Mouse (Mus musculus): ENCODE data around the gene Ppm1h. TPM values are rescaled to one million over a fixed set of nuclear protein-coding genes. Genes with fewer than 3 reads are reported as not detected.
A peak's percentile ranks its signal among the peaks of the same experiment; 100 is the strongest.

The Ppm1h gene
- polyA plus RNA-seq, 1 experiment = 13.4 TPM

DNA sequence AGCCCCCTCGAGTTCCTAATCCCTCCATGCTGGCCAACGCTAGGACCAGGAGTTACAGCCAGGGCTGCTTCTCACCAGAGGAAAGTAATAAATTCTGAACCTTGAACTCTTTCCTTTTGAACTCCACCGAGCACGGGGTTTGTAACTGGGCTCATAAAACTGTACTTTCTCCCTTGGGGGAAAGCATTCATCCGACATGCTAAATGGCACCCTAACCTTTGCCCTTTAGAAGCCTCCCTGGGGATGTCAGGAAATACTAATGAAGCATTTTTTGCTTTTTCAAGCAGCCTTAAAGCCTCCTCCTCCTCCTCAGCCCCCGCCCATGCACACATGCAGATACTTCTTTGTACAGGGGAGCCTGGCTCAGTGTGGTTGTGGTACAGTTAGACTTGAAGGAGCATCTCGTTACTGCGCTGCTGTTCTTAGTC is 232.2 kb downstream of the Ppm1h start:
- TF ChIP-seq CTCF (IDR thresholded peaks at IDR 0.05; ENCODE audit: borderline replicate concordance, extremely low read depth, insufficient read depth, insufficient read length) (no peak), POLR2A (IDR thresholded peaks at IDR 0.05; ENCODE audit: borderline replicate concordance, extremely low read depth, insufficient read depth, insufficient read length, poor library complexity, severe bottlenecking) (no peak)
- DNase-seq (ENCODE audit: low read depth) = no peak

DNA sequence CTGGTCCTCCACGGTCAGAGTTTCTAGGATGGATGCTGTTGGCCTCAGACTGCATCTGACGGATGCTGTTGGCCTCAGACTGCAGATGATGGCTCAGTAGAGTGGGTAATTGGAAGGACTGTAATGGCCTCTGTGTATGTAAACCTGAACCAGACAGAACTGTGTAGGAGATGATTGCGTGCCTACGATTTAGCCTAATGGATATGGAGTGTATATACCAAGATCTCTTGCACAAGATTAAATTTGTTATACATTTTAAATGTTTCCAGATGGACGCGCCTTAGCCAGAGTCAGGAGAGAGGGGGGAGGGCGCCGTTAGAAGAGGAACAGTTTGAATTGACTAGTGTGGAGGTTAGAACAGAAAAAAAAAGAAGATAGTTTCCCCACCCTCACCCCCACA is 233.1 kb downstream of the Ppm1h start:
- no peak for DNase-seq (ENCODE audit: low read depth)
- TF ChIP-seq POLR2A (IDR thresholded peaks at IDR 0.05; ENCODE audit: borderline replicate concordance, extremely low read depth, insufficient read depth, insufficient read length, poor library complexity, severe bottlenecking) (no peak), CTCF (IDR thresholded peaks at IDR 0.05; ENCODE audit: borderline replicate concordance, extremely low read depth, insufficient read depth, insufficient read length) (no peak)

DNA sequence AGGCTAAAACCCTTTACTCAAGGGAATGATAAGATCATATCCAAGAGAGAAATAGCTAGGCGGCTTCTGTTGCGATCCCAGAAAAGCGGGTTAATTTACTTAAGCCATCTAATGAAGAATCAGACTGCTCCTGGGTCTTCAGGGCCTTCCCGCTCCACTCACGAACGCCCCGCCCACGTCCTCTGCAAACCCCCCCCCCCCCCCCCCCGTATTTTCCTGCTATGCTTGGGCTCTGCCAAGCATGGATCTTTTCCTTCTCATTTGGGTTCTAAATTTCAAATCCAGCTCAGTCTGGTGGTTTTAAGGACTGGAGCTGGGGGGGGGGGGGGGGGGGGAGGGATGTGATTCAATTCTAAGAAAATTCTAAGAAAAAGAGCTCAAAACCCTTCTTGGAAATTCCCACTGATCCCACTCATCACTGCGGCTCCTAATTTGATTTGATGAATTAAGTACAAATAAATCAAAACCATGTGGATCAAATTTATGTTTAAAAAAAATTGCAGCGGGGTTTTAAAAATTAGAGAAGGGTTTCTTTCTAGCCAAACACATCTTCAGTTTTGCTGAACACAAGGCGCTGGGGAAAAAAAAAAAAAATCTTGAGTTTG is 233.6 kb downstream of the Ppm1h start:
- TF ChIP-seq POLR2A (IDR thresholded peaks at IDR 0.05; ENCODE audit: borderline replicate concordance, extremely low read depth, insufficient read depth, insufficient read length, poor library complexity, severe bottlenecking) = no peak
- no peak for TF ChIP-seq CTCF (IDR thresholded peaks at IDR 0.05; ENCODE audit: borderline replicate concordance, extremely low read depth, insufficient read depth, insufficient read length)
- DNase-seq (ENCODE audit: low read depth) = no peak

DNA sequence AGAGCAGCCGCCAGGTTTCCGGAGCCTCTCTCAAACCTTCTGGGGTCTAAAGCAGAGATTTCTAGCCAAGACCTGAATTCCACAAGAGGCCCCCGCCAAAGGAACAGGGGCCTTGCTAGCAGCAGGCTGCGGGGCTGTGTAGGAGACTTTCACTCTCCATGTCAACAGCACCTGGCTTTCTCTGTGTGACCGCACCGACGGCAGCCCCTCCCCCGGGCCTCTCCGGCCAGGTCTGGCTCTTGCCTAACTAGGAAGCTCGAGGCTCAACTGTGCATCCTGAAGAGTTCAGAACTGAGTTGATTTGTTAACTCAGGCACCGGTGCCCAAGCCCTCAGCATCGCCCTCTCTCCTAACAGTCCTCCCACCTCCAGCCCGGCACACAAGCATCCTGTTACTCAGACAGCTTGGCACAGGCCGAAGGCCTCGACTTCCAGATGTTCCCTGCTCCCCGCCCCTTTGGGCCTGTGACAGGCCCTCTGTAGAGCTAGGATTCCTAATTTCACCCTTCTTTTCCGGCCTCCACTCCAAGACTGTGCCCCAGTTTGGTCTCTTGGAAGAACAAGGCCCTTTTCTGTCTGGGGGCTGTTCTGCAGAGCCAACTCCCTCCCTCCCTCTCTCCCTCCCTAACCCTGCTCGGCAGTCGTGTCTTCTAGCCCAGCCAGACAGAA is 234.3 kb downstream of the Ppm1h start:
- peak; percentile 81 for DNase-seq (ENCODE audit: low read depth)
- TF ChIP-seq POLR2A (IDR thresholded peaks at IDR 0.05; ENCODE audit: borderline replicate concordance, extremely low read depth, insufficient read depth, insufficient read length, poor library complexity, severe bottlenecking) (no peak), CTCF (IDR thresholded peaks at IDR 0.05; ENCODE audit: borderline replicate concordance, extremely low read depth, insufficient read depth, insufficient read length) (no peak)

DNA sequence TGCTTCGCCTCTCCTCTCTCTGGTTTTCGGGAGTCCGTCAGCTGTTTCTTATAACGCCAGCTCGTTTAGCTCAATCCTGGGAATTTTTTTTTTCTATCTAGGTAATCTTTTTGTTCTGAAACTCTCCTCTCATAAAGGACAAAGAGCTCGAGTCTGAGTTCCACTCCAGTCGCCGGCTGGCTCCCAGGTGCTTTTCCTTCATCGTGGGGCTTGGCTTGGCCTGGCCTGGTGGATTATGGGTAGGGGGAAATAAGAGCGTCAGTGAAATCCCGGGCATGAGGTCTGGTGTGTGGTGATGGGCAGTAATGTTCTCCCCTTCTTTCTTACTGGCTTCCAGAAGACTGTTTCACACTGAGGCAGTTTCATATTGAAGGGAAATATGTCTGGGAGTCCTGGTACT is 234.8 kb downstream of the Ppm1h start:
- TF ChIP-seq CTCF (IDR thresholded peaks at IDR 0.05; ENCODE audit: borderline replicate concordance, extremely low read depth, insufficient read depth, insufficient read length) (no peak), POLR2A (IDR thresholded peaks at IDR 0.05; ENCODE audit: borderline replicate concordance, extremely low read depth, insufficient read depth, insufficient read length, poor library complexity, severe bottlenecking) (no peak)
- DNase-seq (ENCODE audit: low read depth) = no peak

DNA sequence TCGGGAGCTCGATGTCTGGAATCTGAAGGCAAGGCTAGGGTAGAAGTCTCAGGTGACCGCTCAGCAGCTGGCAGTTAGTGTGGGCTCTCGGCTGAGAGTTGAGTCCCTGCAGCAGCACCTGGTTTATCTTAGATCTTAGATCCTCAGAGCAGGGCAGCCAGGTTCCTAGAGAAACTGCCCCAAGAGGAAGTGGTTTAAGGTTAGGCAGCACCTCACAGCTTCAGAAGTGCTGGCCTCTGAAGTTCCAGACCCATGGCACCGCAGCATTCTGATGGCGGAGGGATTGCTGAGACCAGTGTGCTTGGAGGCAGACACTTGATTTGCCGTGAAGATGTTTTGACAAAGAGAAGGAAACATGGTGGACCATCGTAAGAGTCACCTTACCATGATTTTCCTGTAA is 237.3 kb downstream of the Ppm1h start:
- TF ChIP-seq CTCF (IDR thresholded peaks at IDR 0.05; ENCODE audit: borderline replicate concordance, extremely low read depth, insufficient read depth, insufficient read length) = no peak
- TF ChIP-seq POLR2A (IDR thresholded peaks at IDR 0.05; ENCODE audit: borderline replicate concordance, extremely low read depth, insufficient read depth, insufficient read length, poor library complexity, severe bottlenecking) = no peak

DNA sequence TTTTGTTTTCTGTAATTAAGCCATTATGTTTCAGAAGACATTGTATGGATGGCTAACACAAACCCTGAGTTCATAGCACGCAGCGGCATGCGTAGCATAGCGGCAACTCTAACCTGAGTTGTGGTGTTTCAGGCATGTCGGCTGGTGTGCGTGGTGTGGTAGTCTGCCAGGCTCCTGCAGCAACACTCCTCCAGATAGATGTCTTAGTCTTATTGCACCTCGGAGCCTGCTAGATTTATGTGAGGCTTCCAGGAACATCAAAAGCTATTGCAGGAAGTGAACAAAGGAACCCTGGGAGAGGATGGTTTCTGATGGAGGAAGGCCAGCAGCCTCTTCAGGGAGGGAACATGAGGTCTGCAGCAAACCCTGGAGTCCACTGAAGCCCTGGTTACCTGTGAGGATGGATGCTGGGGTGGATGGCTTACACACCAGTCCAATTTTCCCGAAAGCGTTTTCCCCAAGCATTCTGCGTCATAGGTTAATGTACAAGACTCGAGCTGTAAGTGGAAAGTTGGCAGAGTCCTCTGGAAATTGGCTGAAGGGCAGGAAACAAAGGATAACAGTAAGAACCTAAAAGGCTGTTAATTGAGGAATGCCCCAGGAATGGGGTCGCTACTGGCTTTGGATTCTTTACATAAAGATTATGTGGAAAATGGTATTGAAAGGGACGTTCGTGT is 239.2 kb downstream of the Ppm1h start:
- TF ChIP-seq CTCF (IDR thresholded peaks at IDR 0.05; ENCODE audit: borderline replicate concordance, extremely low read depth, insufficient read depth, insufficient read length) (no peak), POLR2A (IDR thresholded peaks at IDR 0.05; ENCODE audit: borderline replicate concordance, extremely low read depth, insufficient read depth, insufficient read length, poor library complexity, severe bottlenecking) (no peak)
- no peak for DNase-seq (ENCODE audit: low read depth)

More for the DNA sequence above, 237.3 kb downstream of the Ppm1h start:
- no peak for DNase-seq (ENCODE audit: low read depth)

DNA sequence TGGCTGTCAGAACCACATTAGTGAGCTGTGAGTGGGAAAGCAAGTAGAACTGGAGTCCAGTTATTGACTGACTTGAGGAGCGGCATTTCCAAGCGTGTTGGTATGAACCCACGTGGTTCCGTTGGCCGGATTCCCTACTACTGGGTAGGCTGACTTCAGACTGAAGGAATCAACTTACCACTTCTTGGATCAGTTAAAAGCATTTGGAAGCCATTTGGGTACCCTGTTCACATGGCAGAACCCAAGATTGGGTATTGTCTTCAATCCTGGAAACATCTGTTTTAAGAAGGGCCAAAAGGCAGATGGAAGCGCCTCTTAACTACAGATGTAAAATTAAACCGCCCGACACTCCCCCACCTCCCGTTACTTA is 239.7 kb downstream of the Ppm1h start:
- no peak for DNase-seq (ENCODE audit: low read depth)
- TF ChIP-seq CTCF (IDR thresholded peaks at IDR 0.05; ENCODE audit: borderline replicate concordance, extremely low read depth, insufficient read depth, insufficient read length) (no peak), POLR2A (IDR thresholded peaks at IDR 0.05; ENCODE audit: borderline replicate concordance, extremely low read depth, insufficient read depth, insufficient read length, poor library complexity, severe bottlenecking) (no peak)

DNA sequence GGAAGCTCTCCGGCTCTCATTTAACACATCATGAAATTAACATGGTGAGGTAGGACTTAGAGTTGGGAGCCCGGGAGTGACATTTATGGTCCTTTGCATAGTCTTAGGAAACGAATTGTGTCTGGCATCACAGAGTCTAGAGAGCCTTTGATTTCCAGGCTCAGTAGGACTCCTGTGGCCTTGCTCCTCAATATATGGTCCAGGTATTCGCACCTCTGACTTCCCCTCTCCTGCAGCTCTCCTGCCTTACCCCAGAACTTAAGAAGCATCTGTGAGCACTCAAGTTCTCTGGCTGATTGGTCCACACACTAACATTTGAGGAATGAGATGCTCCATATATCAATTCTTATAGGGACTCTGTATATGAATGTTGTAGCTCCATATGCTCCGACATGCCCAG is 240.2 kb downstream of the Ppm1h start:
- TF ChIP-seq CTCF (IDR thresholded peaks at IDR 0.05; ENCODE audit: borderline replicate concordance, extremely low read depth, insufficient read depth, insufficient read length) (no peak), POLR2A (IDR thresholded peaks at IDR 0.05; ENCODE audit: borderline replicate concordance, extremely low read depth, insufficient read depth, insufficient read length, poor library complexity, severe bottlenecking) (no peak)

DNA sequence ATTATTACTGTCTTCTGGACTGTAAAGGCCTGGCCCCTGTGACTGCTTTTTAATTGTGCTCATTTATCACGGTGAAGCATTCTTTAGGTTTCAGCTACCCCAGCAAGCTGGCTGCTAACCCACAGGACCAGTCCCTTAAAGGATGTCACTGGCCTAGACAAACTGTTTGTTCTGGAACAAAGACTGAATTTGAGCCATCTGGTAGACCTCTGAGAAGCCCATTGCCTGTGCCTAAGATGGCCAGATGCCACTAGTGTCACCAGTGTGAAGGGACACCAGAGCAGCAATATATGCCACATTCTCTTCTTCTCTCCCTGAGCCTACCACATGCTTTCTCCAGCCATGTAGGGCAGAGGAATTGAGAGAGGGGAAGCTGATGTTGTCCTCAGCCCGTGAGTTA is 240.9 kb downstream of the Ppm1h start:
- TF ChIP-seq POLR2A (IDR thresholded peaks at IDR 0.05; ENCODE audit: borderline replicate concordance, extremely low read depth, insufficient read depth, insufficient read length, poor library complexity, severe bottlenecking) (no peak), CTCF (IDR thresholded peaks at IDR 0.05; ENCODE audit: borderline replicate concordance, extremely low read depth, insufficient read depth, insufficient read length) (no peak)

More for the DNA sequence above, 240.2 kb downstream of the Ppm1h start:
- DNase-seq (ENCODE audit: low read depth) = no peak

DNA sequence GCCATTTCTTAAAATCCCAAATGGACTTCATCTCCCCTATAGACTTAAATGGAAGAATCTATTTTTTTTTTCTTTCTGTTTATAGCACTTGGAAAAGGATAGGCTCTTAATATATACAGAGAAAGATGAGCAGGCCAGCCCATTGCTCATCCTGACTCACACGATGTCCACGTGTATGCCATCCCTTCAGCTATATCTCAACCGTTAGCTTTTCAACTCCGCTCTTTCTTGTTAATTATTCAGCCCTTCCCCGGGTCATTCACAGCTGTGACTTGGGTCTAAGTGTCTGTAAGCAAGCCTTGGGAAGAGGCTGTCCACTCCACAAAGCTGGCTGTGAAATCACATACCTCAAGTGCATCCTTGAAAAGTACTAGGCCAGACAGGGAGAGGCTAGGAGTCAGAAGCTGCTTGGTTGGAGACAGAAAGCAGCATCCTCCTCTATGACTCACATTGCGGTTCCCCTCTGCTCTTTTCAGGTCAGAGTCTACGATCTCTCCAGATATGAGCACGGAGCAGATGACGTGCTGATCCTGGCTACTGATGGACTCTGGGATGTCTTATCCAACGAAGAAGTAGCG is 241.7 kb downstream of the Ppm1h start:
- DNase-seq (ENCODE audit: low read depth) = no peak
- TF ChIP-seq CTCF (IDR thresholded peaks at IDR 0.05; ENCODE audit: borderline replicate concordance, extremely low read depth, insufficient read depth, insufficient read length) = no peak
- TF ChIP-seq POLR2A (IDR thresholded peaks at IDR 0.05; ENCODE audit: borderline replicate concordance, extremely low read depth, insufficient read depth, insufficient read length, poor library complexity, severe bottlenecking) = no peak

More for the DNA sequence above, 240.9 kb downstream of the Ppm1h start:
- no peak for DNase-seq (ENCODE audit: low read depth)

All from brain, embryonic 14.5 days (tissue).